Mouse (Mus musculus): ENCODE measurements at regions not wholly inside any gene's neighbourhood (a gene's known extent, or its start where the extent isn't known, plus 50 kb on each side); places are given as distances from the start of the nearest gene placed in this dataset.
"Not testable (repeated sequence)": the region's sequence is repeated elsewhere in the genome, so short reads cannot be mapped to it uniquely, and the experiment has no call there.

DNA sequence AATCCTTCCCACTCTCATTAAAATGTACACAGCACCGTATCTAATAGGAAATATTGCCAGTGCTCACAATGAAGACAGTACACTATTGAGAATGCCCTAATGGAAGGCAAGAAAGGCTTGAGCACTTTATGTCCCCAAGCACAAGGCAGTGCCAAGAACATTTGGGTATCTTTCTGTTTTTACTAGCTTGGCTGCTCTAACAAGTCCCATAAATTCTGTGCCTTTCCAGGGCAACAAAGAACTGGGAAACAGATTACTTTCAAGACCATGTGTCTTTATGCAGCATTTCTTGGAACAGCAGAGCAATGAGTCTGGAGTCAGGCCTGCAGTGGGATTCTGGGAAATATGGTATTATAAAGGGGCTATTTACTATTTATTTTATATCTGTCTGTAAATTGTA lies 192.3 kb downstream of the 1700008P02Rik start:
- DNase-seq = no peak

GRCm38 (mm10) chr3:6400871-6401270 lies 219.4 kb downstream of the 1700008P02Rik start:
- DNase-seq = no peak

- DNase-seq = no peak
Measured at GRCm38 (mm10) chr3:6385669-6386068, 234.6 kb downstream of the 1700008P02Rik start.

GRCm38 (mm10) chr3:6382896-6383295 lies 237.3 kb downstream of the 1700008P02Rik start:
- no peak for DNase-seq

- DNase-seq = no peak
Measured at GRCm38 (mm10) chr3:6382296-6382695, 237.9 kb downstream of the 1700008P02Rik start.

DNA sequence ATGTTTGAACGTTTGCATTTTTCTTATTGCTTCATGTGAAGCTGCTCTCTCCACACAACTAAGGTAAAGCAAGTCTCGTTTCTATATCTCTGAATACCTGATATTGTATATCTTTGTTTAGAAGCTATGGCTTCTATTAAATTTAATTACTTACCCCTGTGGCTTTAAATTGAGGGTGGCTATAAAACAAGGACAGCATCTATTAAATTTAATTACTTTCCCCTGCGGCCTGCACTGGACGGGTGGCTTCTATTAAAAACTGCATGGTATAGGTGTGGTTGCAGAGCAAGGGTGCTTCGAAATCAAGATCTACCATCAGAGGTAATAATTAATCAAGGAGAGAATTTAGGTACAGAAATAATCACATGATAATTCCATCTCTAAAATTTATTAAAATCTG lies 238.5 kb downstream of the 1700008P02Rik start:
- DNase-seq = no peak

DNA sequence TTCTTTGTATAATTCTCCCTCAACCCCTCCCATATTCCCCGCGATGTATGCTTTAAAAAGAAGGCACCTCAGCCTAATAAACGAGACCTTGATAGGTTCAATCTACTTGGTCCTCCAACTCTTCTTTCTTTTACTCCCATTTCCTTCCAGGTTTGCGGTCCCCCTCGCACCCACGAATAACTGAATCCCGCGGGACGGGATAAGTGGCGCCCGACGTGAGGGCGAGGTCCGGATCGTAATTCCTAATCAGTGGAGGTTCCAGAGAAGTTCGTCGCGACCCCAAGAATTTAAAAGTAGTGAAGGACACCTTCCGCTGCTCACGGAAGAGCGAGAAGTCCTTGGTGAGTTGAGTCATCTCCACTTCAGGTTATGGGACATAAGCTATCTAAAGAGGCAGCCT lies 281.2 kb downstream of the 1700008P02Rik start:
- DNase-seq = not testable (repeated sequence)

GRCm38 (mm10) chr3:6320818-6321504 lies 299.3 kb downstream of the 1700008P02Rik start:
- DNase-seq = no peak

DNA sequence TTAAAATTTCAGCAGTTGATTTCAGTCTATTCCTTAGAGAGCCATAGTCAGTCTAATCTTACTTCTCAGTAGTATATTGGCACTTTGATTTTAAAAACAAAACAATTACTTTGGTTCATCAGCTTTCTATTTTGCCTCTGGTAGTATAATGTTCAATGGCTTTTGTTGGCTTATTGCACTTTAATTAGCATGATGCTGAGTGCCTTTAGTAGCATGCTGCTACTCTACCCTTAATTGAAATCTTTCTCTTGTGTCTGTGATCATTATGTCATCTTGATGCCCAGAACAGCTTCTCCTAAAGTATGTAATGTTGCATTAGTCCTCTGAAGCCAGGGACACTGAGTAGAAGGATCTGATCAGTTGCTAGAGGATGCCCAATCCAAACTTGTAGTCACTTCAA lies 330.7 kb downstream of the 1700008P02Rik start:
- DNase-seq = no peak

DNA sequence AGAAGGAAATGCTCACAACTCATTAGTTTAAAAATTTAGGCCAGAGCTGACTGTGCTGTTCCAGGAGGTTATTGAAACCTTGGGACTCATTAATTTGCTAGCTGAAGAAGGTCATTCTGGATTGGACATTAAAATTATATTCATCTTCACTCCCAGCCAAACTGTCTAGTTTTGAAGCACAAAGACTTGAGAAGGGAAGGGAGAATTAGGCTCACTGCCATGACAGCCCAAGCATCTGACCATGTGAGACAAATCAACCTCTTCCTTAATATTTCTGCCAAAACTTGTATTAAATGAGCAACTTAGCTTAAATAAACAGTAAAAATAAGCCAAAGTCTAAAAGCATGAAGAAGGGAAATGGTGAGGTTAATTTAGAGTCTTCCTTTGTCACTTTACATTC lies 339.6 kb downstream of the 1700008P02Rik start:
- peak; percentile 12 for DNase-seq

Small RNAs in the stretch of these regions (microRNA-seq; reads per million reads assigned to microRNA genes)
- gene Gm23147 (ENCODE audit: borderline replicate concordance in 2 of 2) = 0 reads per million in 2 experiments

All from gastrocnemius, postnatal 25 days (tissue).